In the genomic region with DNA sequence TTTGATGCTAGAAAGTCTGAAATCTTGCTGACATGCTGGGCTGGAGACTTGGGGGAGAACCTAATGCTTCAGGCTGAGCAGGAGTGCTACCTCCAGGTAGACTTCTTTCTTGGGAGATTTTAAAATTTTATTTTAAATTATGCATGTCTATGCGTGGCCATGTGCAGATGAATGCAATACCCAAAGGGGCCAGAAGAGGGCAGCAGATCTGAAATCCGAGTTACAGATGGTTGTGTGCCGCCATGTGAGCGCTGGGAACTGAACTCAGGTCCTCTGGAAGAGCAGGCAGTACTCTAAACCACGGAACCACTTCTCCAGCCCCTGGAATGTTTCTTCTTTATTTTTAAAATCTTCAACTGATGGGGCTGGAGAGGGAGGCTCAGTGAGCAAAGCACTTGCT, we compare ENCODE assay signal across 21 mouse cellular contexts.
A peak's percentile ranks its signal among the peaks of the same experiment; 100 is the strongest.
DNase-seq lines count a peak whose midpoint lies in the region; ATAC-seq and TF ChIP-seq lines count a peak whose summit lies in the region.
"Had no signal": no experiment of that assay in that cellular context is flagged by ENCODE, and none has a peak within 500 bp of the region (broad histone marks: within the 10 kb centered on the region; RNA-seq: fewer than 3 reads in every experiment).

No protein-coding gene starts in this region.

- no peaks in the 10 kb centered on the region for H3K36me3 ChIP-seq in heart, adult 2 months (ENCODE audit: control insufficient read depth, insufficient read depth, low read length)
- H3K36me3 ChIP-seq in heart, embryonic 12.5 days, result no peaks in the 10 kb centered on the region
- H3K36me3 ChIP-seq in liver, embryonic 14.5 days (replicated peaks; ENCODE audit: control insufficient read depth, insufficient read depth, low read depth), result no peaks in the 10 kb centered on the region
- no peaks in the 10 kb centered on the region for H3K36me3 ChIP-seq in liver, embryonic 11.5 days (ENCODE audit: control insufficient read depth, insufficient read depth, low read length)
- no peaks in the 10 kb centered on the region for H3K36me3 ChIP-seq in E14TG2a.4 (ENCODE audit: insufficient read depth, low read length)
- H3K36me3 ChIP-seq: forebrain, embryonic 12.5 days; heart, embryonic 15.5 days; hindbrain, embryonic 10.5 days; limb, embryonic 12.5 days; lung, embryonic 15.5 days; midbrain, embryonic 15.5 days; stomach, embryonic 15.5 days had no signal

- H3K9ac ChIP-seq in heart, adult 2 months (ENCODE audit: low read depth, low read length), result no peak overlapping the region
- no peak overlapping the region for H3K9ac ChIP-seq in heart, embryonic 12.5 days
- H3K9ac ChIP-seq in liver, embryonic 14.5 days (replicated peaks), result no peak overlapping the region
- H3K9ac ChIP-seq in liver, embryonic 11.5 days (ENCODE audit: low read depth, low read length), result no peak overlapping the region
- H3K9ac ChIP-seq: forebrain, embryonic 12.5 days; heart, embryonic 15.5 days; limb, embryonic 12.5 days; lung, embryonic 15.5 days; midbrain, embryonic 15.5 days; stomach, embryonic 15.5 days had no signal

- H3K4me3 ChIP-seq in heart, adult 2 months, result no peak overlapping the region
- H3K4me3 ChIP-seq in heart, embryonic 12.5 days, result no peak overlapping the region
- H3K4me3 ChIP-seq in liver, embryonic 14.5 days (ENCODE audit: insufficient read depth in 1 of 2, low read depth in 2 of 2, low read length in 2 of 2), result no peak overlapping the region
- H3K4me3 ChIP-seq in liver, embryonic 11.5 days (ENCODE audit: low read depth, low read length), result no peak overlapping the region
- H3K4me3 ChIP-seq in E14TG2a.4 (replicated peaks; ENCODE audit: low read length), result no peak overlapping the region
- H3K4me3 ChIP-seq in bone marrow macrophage, adult 2 months (ENCODE audit: insufficient read depth, low read length), result no peak overlapping the region
- H3K4me3 ChIP-seq: forebrain, embryonic 12.5 days; heart, embryonic 15.5 days; hindbrain, embryonic 10.5 days; limb, embryonic 12.5 days; lung, embryonic 15.5 days; midbrain, embryonic 15.5 days; stomach, embryonic 15.5 days had no signal

- intact Hi-C loops in heart, adult 2 months (cut with DNase I), result no loop called here

- no peak overlapping the region for H3K4me2 ChIP-seq in heart, embryonic 12.5 days
- H3K4me2 ChIP-seq in liver, embryonic 14.5 days (ENCODE audit: low read depth), result no peak overlapping the region
- no peak overlapping the region for H3K4me2 ChIP-seq in liver, embryonic 11.5 days
- H3K4me2 ChIP-seq: forebrain, embryonic 12.5 days; heart, embryonic 15.5 days; limb, embryonic 12.5 days; lung, embryonic 15.5 days; midbrain, embryonic 15.5 days; stomach, embryonic 15.5 days had no signal

- no peak overlapping the region for H3K27ac ChIP-seq in heart, adult 2 months
- H3K27ac ChIP-seq in heart, embryonic 12.5 days (ENCODE audit: poor library complexity, severe bottlenecking), result no peak overlapping the region
- no peak overlapping the region for H3K27ac ChIP-seq in liver, embryonic 14.5 days
- no peak overlapping the region for H3K27ac ChIP-seq in liver, embryonic 11.5 days (ENCODE audit: low read depth, low read length)
- H3K27ac ChIP-seq in bone marrow macrophage, adult 2 months (ENCODE audit: insufficient read depth, low read depth, low read length), result no peak overlapping the region
- H3K27ac ChIP-seq: forebrain, embryonic 12.5 days; heart, embryonic 15.5 days; hindbrain, embryonic 10.5 days; limb, embryonic 12.5 days; lung, embryonic 15.5 days; midbrain, embryonic 15.5 days; stomach, embryonic 15.5 days had no signal

- no peaks in the 10 kb centered on the region for H3K79me2 ChIP-seq in heart, adult 2 months (replicated peaks; ENCODE audit: control insufficient read depth, insufficient read depth, low read length)

- no peak for DNase-seq in heart, adult 2 months
- DNase-seq in liver, embryonic 14.5 days (ENCODE audit: low read depth in 3 of 3, low spot score in 3 of 3), result no peak
- no peak for DNase-seq in liver, embryonic 11.5 days (ENCODE audit: low spot score)
- DNase-seq: adrenal gland, postnatal 10 days; B cell, adult 2 months; cerebellum, adult 18-20 months; cerebellum, postnatal 36 days; right cerebral cortex, adult 18-20 months; thymus, postnatal 25 days had no signal

- ATAC-seq in heart, embryonic 12.5 days (ENCODE audit: insufficient number of reproducible peaks, low FRiP score), result no peak
- no peak for ATAC-seq in liver, embryonic 14.5 days (ENCODE audit: insufficient read depth)
- no peak for ATAC-seq in liver, embryonic 11.5 days (replicated peaks; ENCODE audit: low FRiP score)
- ATAC-seq in frontal cortex, adult (ENCODE audit: low TSS enrichment), result no peak
- ATAC-seq: inflammation-experienced regulatory T-cells, adult 6 months; midbrain, embryonic 15.5 days had no signal

- TF ChIP-seq CTCF in heart, adult 2 months (IDR thresholded peaks at IDR 0.05), result peak; percentile 39
- peak; percentile 53 for TF ChIP-seq CTCF in liver, embryonic 14.5 days (IDR thresholded peaks at IDR 0.05; ENCODE audit: low read depth)
- TF ChIP-seq CTCF in E14TG2a.4 (conservative IDR thresholded peaks at IDR 0.05; ENCODE audit: low read length), result peak; percentile 23; the same call in 1 of the 2 replicates
- 0 out of 2 replicates have a peak, but pooled peaks have one; percentile 14 for TF ChIP-seq CTCF in bone marrow macrophage, adult 2 months (IDR thresholded peaks at IDR 0.05; ENCODE audit: low read depth, low read length)

- no peak for TF ChIP-seq POLR2A in heart, adult 2 months (IDR thresholded peaks at IDR 0.05; ENCODE audit: insufficient read depth, low read depth, low read length)
- no peak for TF ChIP-seq POLR2A in bone marrow macrophage, adult 2 months (IDR thresholded peaks at IDR 0.05; ENCODE audit: borderline replicate concordance, low read depth, low read length)

- H3K4me1 ChIP-seq in heart, adult 2 months (ENCODE audit: control insufficient read depth, insufficient read depth, low read length), result no peaks in the 10 kb centered on the region
- H3K4me1 ChIP-seq in heart, embryonic 12.5 days (replicated peaks), result peaks cover 11% of the 10 kb centered on the region; the same call in 1 of the 2 replicates
- H3K4me1 ChIP-seq in liver, embryonic 14.5 days (replicated peaks; ENCODE audit: control insufficient read depth in 2 of 2, insufficient read depth in 2 of 2, low read length in 1 of 2), result no peaks in the 10 kb centered on the region
- no peaks in the 10 kb centered on the region for H3K4me1 ChIP-seq in liver, embryonic 11.5 days (replicated peaks; ENCODE audit: control insufficient read depth, insufficient read depth, low read length)
- no peaks in the 10 kb centered on the region; the same call in 1 of the 2 replicates for H3K4me1 ChIP-seq in E14TG2a.4 (replicated peaks; ENCODE audit: low read depth, low read length)
- no peaks in the 10 kb centered on the region for H3K4me1 ChIP-seq in bone marrow macrophage, adult 2 months (ENCODE audit: control insufficient read depth, insufficient read depth, low read length)
- H3K4me1 ChIP-seq: midbrain, embryonic 15.5 days; stomach, embryonic 15.5 days had no signal

- no peak for TF ChIP-seq EP300 in heart, adult 2 months (IDR thresholded peaks at IDR 0.05; ENCODE audit: insufficient read depth, low read depth, low read length)
- TF ChIP-seq EP300 in liver, embryonic 14.5 days (IDR thresholded peaks at IDR 0.05; ENCODE audit: low read depth), result no peak

- H3K9me3 ChIP-seq in heart, embryonic 12.5 days (replicated peaks), result peaks cover 7% of the 10 kb centered on the region
- H3K9me3 ChIP-seq in liver, embryonic 14.5 days (ENCODE audit: control insufficient read depth, low read length), result no peaks in the 10 kb centered on the region; the same call in 1 of the 2 replicates
- no peaks in the 10 kb centered on the region; the same call in 1 of the 2 replicates for H3K9me3 ChIP-seq in liver, embryonic 11.5 days (ENCODE audit: control insufficient read depth, low read length)
- no peaks in the 10 kb centered on the region for H3K9me3 ChIP-seq in E14TG2a.4 (ENCODE audit: low read length)
- H3K9me3 ChIP-seq: heart, embryonic 15.5 days; lung, embryonic 15.5 days; midbrain, embryonic 15.5 days; stomach, embryonic 15.5 days had no signal

- 95% methylated on average over 5 of the region's 5 CpGs for WGBS in heart, adult 2 months
- WGBS in heart, embryonic 12.5 days, result 93% methylated on average over 5 of the region's 5 CpGs
- 64% methylated on average over 5 of the region's 5 CpGs for WGBS in liver, embryonic 14.5 days (ENCODE audit: insufficient replicate concordance)
- 86% methylated on average over 5 of the region's 5 CpGs for WGBS in liver, embryonic 11.5 days

- no peaks in the 10 kb centered on the region for H3K27me3 ChIP-seq in heart, adult 2 months (ENCODE audit: control insufficient read depth, insufficient read depth, low read length)
- H3K27me3 ChIP-seq in heart, embryonic 12.5 days (replicated peaks), result no peaks in the 10 kb centered on the region
- no peaks in the 10 kb centered on the region for H3K27me3 ChIP-seq in liver, embryonic 14.5 days (ENCODE audit: control insufficient read depth, insufficient read depth, low read length)
- no peaks in the 10 kb centered on the region for H3K27me3 ChIP-seq in liver, embryonic 11.5 days (replicated peaks; ENCODE audit: control insufficient read depth, insufficient read depth, low read length)
- H3K27me3 ChIP-seq in E14TG2a.4 (ENCODE audit: insufficient read depth, low read length), result peaks cover 14% of the 10 kb centered on the region
- H3K27me3 ChIP-seq: heart, embryonic 15.5 days; limb, embryonic 12.5 days; lung, embryonic 15.5 days; midbrain, embryonic 15.5 days; stomach, embryonic 15.5 days had no signal
